Mouse (Mus musculus) heart, adult 18-20 months (tissue): ENCODE measurements around the gene Vmn1r112. TPM values are rescaled to one million over a fixed set of nuclear protein-coding genes. Genes with fewer than 3 reads are reported as not detected.
"Not testable (repeated sequence)": the region's sequence is repeated elsewhere in the genome, so short reads cannot be mapped to it uniquely, and the experiment has no call there.

Source experiments
- DNase-seq, 2 experiments: peaks; one replicate each; pipeline ENCODE4 v3.0.0; 2021 to 2022; ENCODE audit warnings: mixed read lengths in 1 of 2
- long read RNA-seq, 2 experiments: library from polyadenylated mRNA; stranded (forward); transcript quantifications; one replicate each; pipeline ENCODE4 v2.0.0; 2021
- total RNA-seq, 2 experiments: library from RNA; stranded (reverse); gene quantifications; 2 replicates each; pipeline ENCODE4 v1.2.3; 2021

Vmn1r112 gene
- total RNA-seq: not detected
- long read RNA-seq, experiment 1: 0 reads
- long read RNA-seq, experiment 2: 0 reads

DNA sequence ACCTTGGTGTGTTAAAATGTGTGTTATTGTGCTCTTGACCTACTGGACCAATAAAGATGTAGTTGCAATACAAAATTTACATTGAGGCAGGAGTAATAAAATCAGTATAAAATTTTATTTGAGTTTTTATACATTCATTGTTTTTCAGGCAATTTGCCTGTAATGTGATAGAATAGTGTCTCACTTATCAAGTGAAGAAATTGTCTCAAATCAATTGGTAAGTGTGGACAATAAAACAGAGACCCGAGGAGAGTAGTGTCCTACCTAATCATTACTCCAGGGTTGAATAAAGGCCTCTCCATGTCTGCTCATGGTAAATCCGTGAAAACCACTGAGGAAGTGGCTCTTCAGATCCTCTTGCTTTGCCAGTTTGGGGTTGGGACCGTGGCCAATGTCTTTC, at the start of gene Vmn1r112:
Vmn1r112 (plus strand) TSS at position 301 of the 400 bp plus-strand sequence.
- not testable (repeated sequence) for DNase-seq

DNA sequence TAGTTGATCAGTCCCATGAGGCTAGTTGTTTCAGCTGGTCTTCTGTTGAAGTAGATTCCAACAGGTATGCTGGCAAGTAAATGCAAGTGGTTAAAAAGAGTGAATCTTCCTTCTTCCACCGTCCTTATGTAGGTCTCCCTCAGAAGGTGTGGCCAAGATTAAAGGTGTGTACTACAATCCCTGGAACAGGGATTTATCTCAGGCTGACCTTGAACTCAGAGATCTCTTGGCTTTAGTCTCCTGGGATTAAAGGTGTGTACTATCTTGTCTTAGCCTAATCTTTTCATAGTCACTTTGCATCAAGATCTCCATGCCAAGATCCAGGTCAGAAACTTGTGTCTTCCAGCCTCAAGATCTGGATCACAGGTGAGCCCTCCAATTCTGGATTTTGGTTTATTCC, 40.5 kb upstream of the Vmn1r112 start, which contains the start of gene Gm10668:
Gm10668 (minus strand) TSS at position 101 of the 400 bp plus-strand sequence.
- not testable (repeated sequence) for DNase-seq

DNA sequence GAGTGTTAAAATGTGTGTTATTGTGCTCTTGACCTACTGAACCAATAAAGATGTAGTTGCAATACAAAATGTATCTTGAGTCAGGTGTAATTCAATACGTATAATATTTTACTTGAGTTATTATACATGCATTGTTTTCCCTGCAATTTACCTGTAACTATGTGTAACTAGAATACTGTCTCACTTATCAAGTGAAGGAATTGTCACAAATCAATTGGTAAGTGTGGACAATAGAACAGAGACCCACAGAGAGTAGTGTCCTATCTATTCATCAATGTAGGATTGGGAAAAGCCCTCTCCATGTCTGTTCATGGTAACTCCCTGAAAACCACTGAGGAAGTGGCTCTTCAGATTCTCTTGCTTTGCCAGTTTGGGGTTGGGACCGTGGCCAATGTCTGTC, 16.0 kb downstream of the Vmn1r112 start, which contains the start of gene Vmn1r113:
Vmn1r113 (plus strand) TSS at position 301 of the 400 bp plus-strand sequence.
- not testable (repeated sequence) for DNase-seq

DNA sequence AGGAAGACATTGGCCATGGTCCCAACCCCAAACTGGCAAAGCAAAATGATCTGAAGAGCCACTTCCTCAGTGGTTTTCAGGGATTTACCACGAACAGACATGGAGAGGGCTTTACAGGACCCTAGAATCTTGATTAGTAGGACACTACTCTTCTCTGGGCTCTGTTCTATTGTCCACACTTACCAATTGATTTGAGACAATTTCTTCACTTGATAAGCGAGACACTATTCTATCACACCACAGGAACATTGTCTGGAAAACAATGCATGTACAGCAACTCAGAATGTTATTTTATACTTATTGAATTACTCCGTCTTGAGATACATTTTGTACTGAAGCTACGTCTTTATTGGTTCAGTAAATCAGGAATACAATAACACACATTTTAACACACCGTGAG, 41.1 kb downstream of the Vmn1r112 start, which contains the start of gene Vmn1r114:
Vmn1r114 (minus strand) TSS at position 101 of the 400 bp plus-strand sequence.
- DNase-seq: not testable (repeated sequence)

Other genes starting within 250 kb of the Vmn1r112 start
- gene Vmn1r104, start 237.3 kb upstream of the Vmn1r112 start, total RNA-seq: not detected
- not detected for gene Gm5726, start 225.4 kb upstream of the Vmn1r112 start, total RNA-seq
- gene Gm4141, start 194.9 kb upstream of the Vmn1r112 start, total RNA-seq: not detected
- gene Gm4513, start 172.2 kb upstream of the Vmn1r112 start, total RNA-seq: not detected
- not detected for gene Vmn1r107, start 102.3 kb upstream of the Vmn1r112 start, total RNA-seq
- not detected for gene Vmn1r111, start 68.0 kb upstream of the Vmn1r112 start, total RNA-seq
- gene Gm10668, start 40.6 kb upstream of the Vmn1r112 start, total RNA-seq: not detected
- not detected for gene Vmn1r113, start 16.1 kb downstream of the Vmn1r112 start, total RNA-seq
- gene Vmn1r114, start 41.0 kb downstream of the Vmn1r112 start, total RNA-seq: not detected
- not detected for gene Vmn1r115, start 73.8 kb downstream of the Vmn1r112 start, total RNA-seq
- not detected for gene Vmn1r116, start 101.1 kb downstream of the Vmn1r112 start, total RNA-seq
- not detected for gene Vmn1r117, start 112.9 kb downstream of the Vmn1r112 start, total RNA-seq
- gene Vmn1r118, start 141.2 kb downstream of the Vmn1r112 start, total RNA-seq: not detected
- gene Vmn1r119, start 241.3 kb downstream of the Vmn1r112 start, total RNA-seq: not detected